Mouse (Mus musculus) gastrocnemius, postnatal 10 days (tissue): ENCODE results near the gene Prkca. TPM values are rescaled to one million over a fixed set of nuclear protein-coding genes. Genes with fewer than 3 reads are reported as not detected.
A peak's percentile ranks its signal among the peaks of the same experiment; 100 is the strongest.

Experiments
- DNase-seq: peaks from one replicate; pipeline ENCODE4 v3.0.0; 2021; ENCODE audit warnings: mixed read lengths
- long read RNA-seq, 2 experiments: library from polyadenylated mRNA; stranded (forward); transcript quantifications; one replicate each; pipeline ENCODE4 v2.0.0; 2021
- total RNA-seq, 2 experiments: library from RNA; stranded (reverse); gene quantifications; 2 replicates each; pipeline ENCODE4 v1.2.3; 2021

Prkca gene
- total RNA-seq = 10 to 100 TPM; 47.6 to 51.0 TPM
- long read RNA-seq, experiment 1, full-length matches to known transcripts = 19 of 41 reads
- long read RNA-seq, experiment 1, partial matches to known transcripts = 1 of 41 reads
- long read RNA-seq, experiment 1, other reads (novel, unspliced or antisense) = 21 of 41 reads
- long read RNA-seq, experiment 2, full-length matches to known transcripts = 26 of 54 reads
- long read RNA-seq, experiment 2, partial matches to known transcripts = 4 of 54 reads
- long read RNA-seq, experiment 2, other reads (novel, unspliced or antisense) = 24 of 54 reads

- DNase-seq = peak; percentile 96
These were observed at the start of gene Prkca for GRCm38 (mm10) chr11:108343789-108344462. Prkca (minus strand) TSS chr11:108343928.

DNA sequence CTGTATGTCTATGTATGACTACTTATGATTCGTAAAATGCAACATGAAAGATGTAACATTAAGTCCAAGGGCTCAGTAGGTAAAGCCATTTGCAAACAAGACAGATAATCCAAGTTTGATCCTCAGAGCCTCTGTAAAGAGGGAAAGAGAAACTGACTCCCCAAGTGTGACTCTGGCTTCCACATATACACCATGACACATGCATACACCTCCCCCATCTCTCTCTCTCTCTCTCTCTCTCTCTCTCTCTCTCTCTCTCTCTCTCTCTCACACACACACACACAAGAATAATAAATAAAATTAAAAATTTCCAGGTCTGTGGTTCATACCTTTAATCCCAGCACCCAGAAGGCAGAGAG, 41.9 kb upstream of the Prkca start:
- DNase-seq = no peak

DNA sequence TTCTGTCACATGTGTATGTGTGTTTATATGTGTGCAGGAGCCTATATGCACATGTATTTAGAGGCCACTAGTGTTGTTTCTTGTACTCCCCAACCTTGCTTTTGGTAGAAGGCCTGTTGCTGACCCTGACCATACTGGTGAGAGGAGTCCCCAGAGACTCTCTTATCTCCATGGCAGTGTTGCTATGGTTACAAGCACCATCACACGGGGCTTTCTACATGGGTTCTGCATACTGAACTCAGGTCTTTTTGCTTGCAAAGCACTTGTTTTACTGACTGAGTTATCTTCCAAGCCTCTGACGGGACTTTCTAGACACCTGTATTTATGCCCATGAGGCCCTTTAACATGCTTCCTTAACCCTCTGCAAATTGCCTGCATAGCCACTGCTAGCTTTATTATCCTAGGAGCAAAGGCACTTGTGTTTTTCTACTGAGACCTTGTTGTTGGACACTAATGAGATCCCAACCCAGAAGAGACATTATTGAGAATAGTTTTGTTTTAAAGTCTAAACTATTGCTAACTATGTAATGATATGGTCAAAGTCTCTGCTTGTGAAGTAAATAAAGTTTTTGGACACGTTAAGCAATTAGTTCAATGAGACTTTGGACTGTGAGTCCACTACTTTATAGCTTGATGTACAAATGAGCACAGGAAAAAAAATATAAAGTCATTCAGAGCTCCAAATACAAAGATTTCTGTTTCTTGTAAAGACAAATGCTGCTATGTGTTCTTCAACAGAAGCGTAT, 41.4 kb upstream of the Prkca start:
- DNase-seq = no peak

DNA sequence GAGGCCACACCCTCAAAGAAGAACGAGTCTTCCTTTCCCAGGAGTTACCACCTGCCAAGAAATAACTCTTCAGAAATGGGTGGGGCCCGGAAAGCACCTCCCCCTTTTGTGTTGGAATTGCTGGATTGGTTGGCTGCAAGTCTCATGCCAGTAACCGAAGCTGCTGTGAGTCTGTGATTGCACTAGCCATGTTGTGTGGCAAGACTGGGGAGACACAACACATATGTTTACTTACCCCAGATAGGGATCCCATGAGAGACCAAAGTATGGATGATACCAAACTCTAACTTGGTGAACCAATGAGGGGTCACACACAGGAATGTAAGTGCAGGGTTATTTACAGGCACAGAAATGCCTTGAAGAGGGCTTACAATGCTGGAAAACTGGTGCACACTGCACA, 38.9 kb upstream of the Prkca start:
- DNase-seq = no peak

- no peak for DNase-seq
These were observed 34.6 kb upstream of the Prkca start for GRCm38 (mm10) chr11:108378363-108378751.

DNA sequence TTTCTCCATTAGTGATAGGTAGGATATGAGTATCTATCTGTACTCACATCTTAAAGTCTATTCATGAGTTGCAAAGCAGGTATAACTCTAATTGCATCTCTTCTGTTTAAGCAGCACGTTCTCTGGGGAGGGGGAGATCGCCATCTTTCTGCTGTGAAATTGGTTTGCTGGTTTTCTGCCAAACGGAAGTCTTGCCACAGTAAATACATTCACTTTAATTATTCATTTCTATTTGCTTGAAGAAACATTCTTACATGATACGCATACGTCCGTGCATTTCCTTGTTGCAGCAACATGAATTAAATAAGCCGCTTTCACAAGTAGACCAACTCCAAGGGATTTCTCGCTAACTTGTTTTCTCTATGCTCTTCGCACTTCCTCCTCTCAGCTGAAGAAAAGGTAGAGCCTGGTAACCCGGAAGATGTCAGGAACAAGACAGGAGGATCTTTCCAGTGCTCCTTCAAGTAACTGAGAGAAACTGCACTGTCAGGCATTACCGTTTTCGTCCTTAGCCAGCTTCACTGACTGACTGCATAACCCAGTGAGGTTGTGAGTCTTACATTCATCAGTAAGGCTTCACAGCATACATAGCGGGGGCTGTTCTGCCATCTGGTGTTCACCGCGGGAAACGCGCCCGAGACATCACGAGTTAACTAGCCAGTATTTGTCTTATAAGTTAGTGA, 34.1 kb upstream of the Prkca start:
- peak; percentile 77 for DNase-seq

GRCm38 (mm10) chr11:108376815-108377214, 33.1 kb upstream of the Prkca start:
- no peak for DNase-seq

- no peak for DNase-seq
These were observed 23.3 kb upstream of the Prkca start for GRCm38 (mm10) chr11:108367046-108367445.

DNA sequence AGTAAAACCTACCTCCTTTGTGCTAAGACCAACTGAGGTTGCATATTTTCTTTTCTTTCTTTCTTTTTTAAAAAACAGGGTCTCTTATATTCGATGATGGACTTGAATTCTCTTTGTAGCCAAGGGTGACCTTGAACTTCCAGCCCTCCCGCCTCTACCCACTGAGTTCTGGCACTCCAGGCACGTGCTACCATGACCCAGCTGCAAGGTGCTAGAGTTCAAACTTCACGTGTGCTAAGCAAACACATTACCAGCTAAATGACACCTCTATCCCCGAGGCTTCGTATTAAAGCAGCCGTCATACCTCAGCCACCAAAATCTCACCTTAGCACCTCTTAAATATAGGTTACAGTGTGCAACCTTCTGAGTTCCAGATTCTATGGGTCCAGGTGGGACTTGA, 21.9 kb upstream of the Prkca start:
- DNase-seq = no peak

DNA sequence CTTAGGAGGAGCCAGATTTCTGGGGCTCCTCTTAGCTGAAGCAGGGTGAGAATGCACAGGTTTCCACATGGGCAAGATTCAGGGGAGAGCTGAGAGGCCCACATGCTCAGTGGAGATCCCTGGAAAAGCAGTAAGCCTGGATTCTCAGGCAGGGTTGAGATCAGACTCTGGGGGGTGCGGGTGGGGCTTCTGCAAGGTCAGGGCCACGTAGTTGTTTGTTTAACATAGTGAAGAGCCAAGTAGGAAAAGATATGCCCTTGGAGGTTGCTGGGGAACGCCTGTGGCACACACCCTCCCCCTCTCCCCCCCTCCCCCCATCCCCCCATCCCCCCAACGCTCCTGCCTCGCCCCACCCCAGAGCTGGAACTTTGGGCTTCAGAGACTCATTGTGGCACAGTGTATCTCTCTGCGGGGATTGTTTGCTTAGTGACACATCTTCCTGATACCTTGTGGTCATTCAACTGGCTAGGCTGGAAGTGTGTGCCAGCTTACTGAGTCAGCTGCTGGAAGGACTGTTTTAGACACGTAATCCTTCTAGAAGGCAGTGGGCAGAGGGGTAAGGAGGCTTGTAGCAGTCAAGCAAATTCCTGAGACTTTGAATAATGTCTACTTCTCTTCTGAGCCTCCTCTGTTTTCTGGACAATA, 21.3 kb upstream of the Prkca start:
- DNase-seq = no peak

- DNase-seq = no peak
These were observed 20.3 kb upstream of the Prkca start for GRCm38 (mm10) chr11:108363991-108364390.

DNA sequence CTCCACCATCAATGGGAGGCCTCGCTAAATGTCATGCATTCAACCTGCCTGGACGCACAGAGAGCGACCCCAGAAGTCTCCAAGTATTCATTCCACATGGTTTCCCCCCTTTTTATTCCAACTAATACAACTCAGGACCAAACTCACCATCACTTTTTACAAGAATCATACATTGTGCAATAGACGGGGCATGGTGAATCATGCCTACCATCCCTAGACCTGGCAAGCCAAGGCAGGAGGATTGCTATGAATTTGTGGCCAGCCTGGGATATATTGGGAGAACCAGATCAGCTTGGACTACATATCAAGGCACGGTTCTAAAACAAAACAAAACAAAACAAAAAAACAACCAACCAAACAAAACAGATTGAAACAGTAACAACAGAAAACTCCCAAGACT, 19.2 kb upstream of the Prkca start:
- no peak for DNase-seq

GRCm38 (mm10) chr11:108360983-108361382, 17.3 kb upstream of the Prkca start:
- no peak for DNase-seq

DNA sequence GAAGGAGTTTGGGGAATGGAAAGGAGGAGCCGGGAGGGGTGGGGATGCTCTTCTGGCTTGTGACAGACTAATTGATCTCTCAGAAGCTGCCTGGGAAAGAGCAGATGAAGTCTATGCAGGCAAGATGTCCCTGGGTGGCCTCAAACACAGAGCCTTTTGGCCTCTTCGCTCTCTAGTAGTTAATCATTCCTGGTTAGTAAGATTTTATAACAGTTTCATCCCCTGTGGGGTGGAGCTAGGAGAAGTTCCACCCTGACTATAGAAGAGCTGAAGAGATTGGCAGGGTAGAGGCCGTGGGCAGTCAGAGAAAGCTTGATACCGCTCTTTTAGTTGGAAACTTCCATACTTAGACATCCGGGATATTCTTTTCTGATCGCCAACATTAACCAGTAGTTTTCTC, 15.2 kb upstream of the Prkca start:
- DNase-seq = no peak

- DNase-seq = no peak
These were observed 12.3 kb upstream of the Prkca start for GRCm38 (mm10) chr11:108356020-108356419.

DNA sequence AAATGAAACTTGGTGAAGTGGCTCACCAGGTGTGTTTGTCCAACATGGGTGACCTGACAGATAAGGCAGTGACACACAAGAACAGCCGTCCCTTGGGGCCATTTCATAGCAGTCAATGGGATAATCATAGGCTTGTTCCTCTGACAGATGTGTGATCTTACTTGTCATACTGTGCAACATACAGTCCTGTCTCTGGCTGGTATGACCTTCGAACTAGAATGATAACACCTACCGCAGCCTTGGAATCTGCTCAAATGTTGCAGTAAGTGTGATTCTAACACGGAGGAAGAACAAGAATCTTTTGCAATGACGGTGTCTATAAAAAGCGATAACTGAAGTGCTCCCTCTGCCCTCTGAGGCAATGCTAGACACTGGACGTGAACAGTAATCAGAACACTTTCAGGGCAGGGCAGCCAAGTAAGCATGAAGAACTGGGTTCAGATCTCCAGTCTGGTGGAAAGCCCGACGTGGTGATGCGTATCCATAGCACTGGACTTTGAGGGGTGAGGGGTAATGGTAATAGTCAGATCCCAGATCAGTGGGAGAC, 9.2 kb upstream of the Prkca start:
- no peak for DNase-seq

DNA sequence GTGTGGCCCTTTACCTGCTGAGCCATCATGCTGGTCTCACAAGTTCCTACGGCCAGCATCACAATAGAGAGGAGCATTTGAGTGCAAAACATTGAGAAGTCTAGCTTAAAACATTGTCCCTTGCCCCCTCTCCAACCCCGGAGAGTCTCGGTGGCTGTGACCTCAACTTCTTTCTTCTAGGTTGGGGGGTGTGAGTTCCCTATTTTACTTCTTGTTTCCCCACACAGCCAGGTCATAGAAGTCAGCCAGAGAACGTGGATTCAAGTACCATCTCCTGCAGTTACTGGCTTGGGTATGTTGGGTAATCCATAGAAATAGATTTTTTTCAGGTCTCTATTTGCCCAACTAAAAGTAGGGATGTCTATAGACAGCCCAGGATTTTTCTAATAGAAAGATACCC, 7.1 kb upstream of the Prkca start:
- no peak for DNase-seq

DNA sequence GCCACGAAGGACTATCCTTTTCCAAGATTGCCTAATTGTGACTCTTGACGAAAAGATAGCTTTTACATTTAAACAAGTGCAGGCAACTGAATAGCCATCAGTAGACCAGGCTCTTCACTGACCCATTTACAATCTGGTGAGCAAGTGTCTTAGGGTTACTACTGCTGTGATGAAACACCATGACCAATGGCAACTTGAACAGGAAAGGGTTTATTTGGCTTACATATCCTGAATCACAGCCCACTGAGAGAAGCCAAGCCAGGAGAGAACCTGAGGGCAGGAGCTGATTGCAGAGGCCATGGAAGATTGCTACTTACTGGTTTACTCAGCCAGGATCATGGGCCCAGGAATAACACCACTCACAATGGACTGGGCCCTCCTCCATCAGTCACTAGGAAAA, 1.6 kb upstream of the Prkca start:
- DNase-seq = no peak

DNA sequence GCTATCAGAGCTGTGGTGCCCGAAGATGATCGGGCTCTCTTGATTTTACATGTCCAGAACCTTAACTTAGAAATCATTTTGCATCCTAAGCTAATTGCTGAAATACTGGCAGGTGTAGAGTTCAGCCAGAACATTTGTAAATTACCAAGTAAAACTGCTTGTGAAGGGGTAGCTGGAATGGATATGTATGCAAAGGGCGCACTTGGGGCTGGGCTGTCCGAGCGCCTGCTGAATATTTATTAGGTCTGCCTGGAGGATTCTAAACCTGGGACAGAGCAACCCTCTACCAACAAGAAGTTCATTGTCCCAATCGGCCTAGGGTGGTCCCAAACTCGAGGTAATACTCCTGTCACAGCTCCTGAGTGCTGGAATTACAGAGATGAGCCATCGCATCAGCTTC, 1.0 kb upstream of the Prkca start:
- DNase-seq = no peak

GRCm38 (mm10) chr11:108342781-108343768, 653 bp downstream of the Prkca start, which contains the start of gene Apoh:
Apoh (plus strand) TSS chr11:108343354.
- peak; percentile 75 for DNase-seq

DNA sequence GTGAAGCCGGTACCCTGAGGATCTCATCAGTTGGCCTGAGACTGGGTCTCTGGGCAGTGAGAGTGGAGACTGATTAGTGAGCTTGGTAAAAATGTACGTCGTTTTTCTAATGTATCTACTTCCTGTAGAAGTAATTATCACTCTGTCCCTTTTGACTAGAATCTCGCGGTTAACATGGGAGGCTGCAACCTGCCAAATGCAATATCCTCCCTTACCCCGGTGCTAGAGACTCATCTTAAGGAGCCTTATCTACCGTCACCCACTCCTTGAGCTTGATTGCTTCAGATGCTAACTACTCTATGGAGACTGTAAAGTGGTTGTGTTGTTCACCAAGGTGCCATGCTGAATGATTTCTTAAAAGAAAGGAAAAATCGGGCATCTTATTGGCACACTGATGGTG, 1.9 kb downstream of the Prkca start:
- no peak for DNase-seq
